Mouse (Mus musculus) spleen, adult 2 months (tissue): Measurements from ENCODE around the gene Afdn. TPM values are rescaled to one million over a fixed set of nuclear protein-coding genes. Genes with fewer than 3 reads are reported as not detected.

Experiments used
- DNase-seq, 2 experiments: peaks; one replicate each; pipeline versions ENCODE4 v3.0.0 to v3.0.0-alpha.2; 2012 to 2021; ENCODE audit warnings: low spot score in 2 of 2, low read depth in 1 of 2
- H3K27ac ChIP-seq: fragments of 200-500 bp; 2 replicates; pipeline ENCODE4 v1.5.1; 2012; ENCODE audit warnings: low read length, inconsistent platforms; ENCODE audit not compliant: insufficient read depth
- H3K27me3 ChIP-seq: fragments of 200-500 bp; 2 replicates; pipeline ENCODE4 v1.6.1; 2012; ENCODE audit warnings: mild to moderate bottlenecking, moderate library complexity, low read length, inconsistent platforms; ENCODE audit not compliant: control insufficient read depth, insufficient read depth
- H3K36me3 ChIP-seq: fragments of 200-500 bp; 2 replicates; pipeline ENCODE4 v1.6.1; 2012; ENCODE audit warnings: mild to moderate bottlenecking, low read length, inconsistent platforms; ENCODE audit not compliant: control insufficient read depth, insufficient read depth
- H3K4me1 ChIP-seq: fragments of 200-500 bp; 2 replicates; pipeline ENCODE4 v1.6.1; 2011; ENCODE audit warnings: inconsistent platforms; ENCODE audit not compliant: control insufficient read depth, insufficient read depth, insufficient read length
- H3K4me3 ChIP-seq: fragments of 200-500 bp; 2 replicates; pipeline ENCODE4 v1.5.1; 2011; ENCODE audit warnings: mild to moderate bottlenecking, inconsistent platforms; ENCODE audit not compliant: insufficient read depth, insufficient read length; ENCODE audit errors: extremely low read depth
- CTCF ChIP-seq: fragments of 200-500 bp; IDR thresholded peaks from 2 replicates; pipeline ENCODE4 v1.5.1; 2011; ENCODE audit warnings: mild to moderate bottlenecking, inconsistent platforms; ENCODE audit not compliant: insufficient read depth, insufficient read length, insufficient replicate concordance; ENCODE audit errors: extremely low read depth
- POLR2A ChIP-seq: fragments of 200-500 bp; IDR thresholded peaks from 2 replicates; pipeline ENCODE4 v1.6.1; 2011; ENCODE audit warnings: low read depth, low read length, inconsistent platforms
- WGBS: fragments of 180-500 bp; shearing (Covaris S2); methylation state at CpG from one replicate; pipeline ENCODE4 v1.1.7; 2018; 5-methylcytosine and 5-hydroxymethylcytosine counted together
- polyA plus RNA-seq: library from polyadenylated mRNA; depleted of rRNA; stranded (reverse); fragments of >200 nt; gene quantifications from 2 replicates; pipeline ENCODE4 v1.2.3, GENCODE M21; 2012

The Afdn gene
- polyA plus RNA-seq, 1 experiment = 6.3 TPM

DNA sequence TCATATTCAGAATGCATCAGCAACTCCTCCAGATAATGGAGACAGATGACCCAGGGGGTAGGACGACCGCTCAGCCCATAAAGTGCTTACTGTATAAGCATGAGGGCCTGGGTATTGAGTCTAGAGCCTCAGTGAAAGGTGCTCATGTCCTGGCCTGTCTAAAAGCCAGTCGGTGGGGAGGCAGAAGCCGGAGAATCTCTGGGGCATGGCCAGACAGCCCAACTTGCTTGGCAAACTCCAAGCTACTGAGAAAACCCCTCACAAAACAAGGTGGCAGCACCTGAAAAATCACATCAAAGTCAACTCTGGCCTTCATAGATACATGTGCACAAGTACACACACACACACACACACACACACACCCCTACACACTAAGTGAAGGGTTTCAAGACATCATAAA lies 11.3 kb upstream of the Afdn start:
- Histone ChIP-seq H3K4me1 (no peaks in the 10 kb centered on the region; the same call in 1 of the 2 replicates), H3K27me3 (no peaks in the 10 kb centered on the region), H3K4me3 (no peak overlapping the region), H3K27ac (no peak overlapping the region), H3K36me3 (no peaks in the 10 kb centered on the region)
- TF ChIP-seq POLR2A (no peak), CTCF (no peak)
- 93% methylated on average over 4 of the region's 4 CpGs for WGBS
- no peak for DNase-seq

DNA sequence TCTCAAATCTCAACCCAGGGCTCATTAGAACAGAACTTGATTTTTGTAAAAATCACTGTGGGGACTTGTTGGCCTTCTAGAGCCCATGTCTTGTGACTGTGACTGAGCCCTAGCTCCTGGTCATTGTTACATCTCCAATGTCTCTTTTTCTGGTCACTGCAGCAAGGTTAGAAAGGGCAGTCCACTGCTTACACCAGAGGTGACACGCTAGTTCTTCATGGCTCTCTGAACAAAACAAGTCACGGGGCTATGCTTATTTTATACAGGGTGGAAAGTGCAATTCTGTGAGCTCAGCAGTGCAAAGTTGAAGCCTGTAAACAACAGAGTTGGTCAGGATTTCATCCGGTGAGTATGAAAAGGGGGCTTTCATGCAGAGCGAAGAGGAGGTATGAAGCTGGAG lies 6.4 kb upstream of the Afdn start:
- DNase-seq = no peak
- H3K27ac ChIP-seq = no peak overlapping the region
- H3K36me3 ChIP-seq = no peaks in the 10 kb centered on the region
- 86% methylated on average over 4 of the region's 4 CpGs for WGBS
- H3K4me1 ChIP-seq = no peaks in the 10 kb centered on the region
- H3K27me3 ChIP-seq = no peaks in the 10 kb centered on the region
- TF ChIP-seq POLR2A = no peak
- no peak for TF ChIP-seq CTCF
- H3K4me3 ChIP-seq = no peak overlapping the region

DNA sequence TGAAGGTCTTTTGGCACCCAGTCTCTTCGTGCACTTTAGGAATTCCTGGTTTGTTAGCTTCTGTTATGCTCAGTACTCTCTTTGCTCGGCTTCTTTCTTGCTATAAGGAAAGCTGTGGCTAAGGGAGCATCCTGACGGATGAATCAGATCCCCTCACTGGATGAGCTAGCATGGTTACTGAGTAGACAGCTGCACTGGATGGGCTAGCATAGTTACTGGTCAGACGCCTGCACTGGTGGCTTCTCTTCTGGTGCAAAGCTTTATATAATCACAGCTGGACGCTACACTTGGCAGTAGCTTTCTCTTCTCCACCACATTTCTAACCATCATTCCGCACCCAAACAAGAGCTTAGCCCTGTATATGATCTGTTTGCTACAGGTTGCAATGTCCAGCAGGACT lies 5.4 kb upstream of the Afdn start:
- no peaks in the 10 kb centered on the region for H3K4me1 ChIP-seq
- H3K4me3 ChIP-seq = no peak overlapping the region
- no peak for DNase-seq
- H3K27me3 ChIP-seq = peaks cover 5% of the 10 kb centered on the region
- WGBS = 85% methylated on average over 6 of the region's 6 CpGs
- H3K36me3 ChIP-seq = no peaks in the 10 kb centered on the region
- no peak overlapping the region for H3K27ac ChIP-seq
- TF ChIP-seq POLR2A (no peak), CTCF (no peak)

DNA sequence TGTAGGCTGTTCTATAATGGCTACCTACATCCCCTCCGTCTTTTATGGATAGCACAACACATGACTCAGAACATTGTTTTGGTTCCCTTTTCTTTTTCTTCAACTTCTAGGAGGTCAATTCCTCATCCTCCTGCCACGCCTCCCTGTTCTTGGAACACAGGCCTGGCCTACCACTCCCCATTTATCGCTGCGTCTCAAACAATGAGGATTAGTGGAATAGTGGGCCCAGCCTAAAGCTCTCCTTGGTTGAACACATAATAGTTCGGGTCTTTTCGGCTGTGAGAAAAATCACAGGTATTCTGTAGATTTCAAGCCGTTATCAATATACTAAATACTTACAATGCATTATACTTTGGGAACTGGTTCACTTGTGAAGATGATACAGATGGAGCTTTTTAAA lies 1.8 kb upstream of the Afdn start:
- no peak for TF ChIP-seq CTCF
- no peak for TF ChIP-seq POLR2A
- 89% methylated on average over 7 of the region's 7 CpGs for WGBS
- Histone ChIP-seq H3K36me3 (no peaks in the 10 kb centered on the region), H3K4me1 (peaks cover 10% of the 10 kb centered on the region), H3K27ac (no peak overlapping the region), H3K27me3 (peaks cover 22% of the 10 kb centered on the region), H3K4me3 (no peak overlapping the region)
- no peak for DNase-seq

DNA sequence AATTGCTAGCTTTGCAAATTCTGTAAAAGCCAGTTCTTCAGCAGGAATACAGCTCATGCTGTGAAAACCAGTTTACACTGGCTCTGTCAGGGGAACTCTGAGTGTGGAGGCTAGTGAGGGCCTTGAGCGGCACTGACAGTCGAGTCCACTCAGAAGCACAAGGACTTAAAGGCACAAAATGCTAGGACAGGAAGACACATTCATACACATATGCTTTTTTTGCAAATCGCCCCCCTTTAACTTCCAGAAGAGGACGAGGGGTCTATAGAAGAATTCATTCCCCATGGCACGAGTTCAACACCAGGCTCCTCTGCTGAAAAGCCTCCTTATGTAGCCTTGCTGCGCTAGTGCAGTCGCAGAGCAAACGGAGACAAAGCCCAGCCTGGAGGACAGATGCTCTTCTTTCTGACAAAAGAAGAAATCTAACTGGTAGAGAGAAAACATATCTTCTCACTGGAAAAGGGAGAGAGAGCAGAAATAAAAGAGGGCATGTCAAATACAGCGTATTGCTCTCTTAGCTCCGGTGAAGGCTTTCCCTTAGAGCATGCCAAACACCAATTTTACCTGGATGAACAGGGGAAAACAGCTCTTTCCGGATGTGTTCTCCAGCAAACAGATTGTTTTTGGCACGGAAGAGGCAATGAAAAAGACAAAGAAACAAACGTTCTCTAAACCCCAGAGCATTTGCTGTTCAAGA lies 1.0 kb upstream of the Afdn start:
- Histone ChIP-seq H3K27ac (no peak overlapping the region), H3K36me3 (no peaks in the 10 kb centered on the region), H3K27me3 (peaks cover 22% of the 10 kb centered on the region), H3K4me3 (no peak overlapping the region), H3K4me1 (peaks cover 10% of the 10 kb centered on the region)
- DNase-seq = no peak
- 60% methylated on average over 13 of the region's 13 CpGs for WGBS
- TF ChIP-seq POLR2A (no peak), CTCF (no peak)

DNA sequence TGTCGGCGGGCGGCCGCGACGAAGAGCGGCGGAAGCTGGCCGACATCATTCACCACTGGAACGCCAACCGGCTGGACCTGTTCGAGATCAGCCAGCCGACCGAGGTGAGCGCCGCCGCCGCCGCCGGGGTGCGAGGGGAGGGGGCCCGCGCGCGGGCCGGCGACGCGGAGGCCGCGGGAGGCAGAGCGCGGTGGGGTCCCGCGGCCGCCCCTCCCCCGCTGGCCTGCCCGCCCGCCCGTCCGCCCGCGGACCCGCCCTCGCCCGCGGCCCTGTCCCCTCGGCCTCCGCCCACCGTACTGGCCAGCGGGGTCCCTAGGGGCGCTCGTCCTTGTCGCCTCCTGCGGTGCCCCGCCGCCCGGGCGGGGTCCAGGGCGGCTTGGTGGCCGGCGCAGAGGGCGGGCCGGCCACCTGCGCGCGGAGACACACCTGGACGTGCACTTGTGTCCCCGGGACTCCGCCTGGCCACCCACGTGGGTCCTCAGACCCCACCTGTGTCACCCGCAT lies 388 bp downstream of the Afdn start:
- no peak for TF ChIP-seq POLR2A
- no peak for TF ChIP-seq CTCF
- no peak for DNase-seq
- H3K27me3 ChIP-seq = peaks cover 22% of the 10 kb centered on the region
- peak overlapping the region; percentile 54 for H3K4me3 ChIP-seq
- peaks cover 10% of the 10 kb centered on the region for H3K4me1 ChIP-seq
- 3% methylated on average over 63 of the region's 72 CpGs for WGBS
- H3K36me3 ChIP-seq = no peaks in the 10 kb centered on the region
- H3K27ac ChIP-seq = no peak overlapping the region
